Mouse (Mus musculus): ENCODE data around the gene Ap3s2.
A peak's percentile ranks its signal among the peaks of the same experiment; 100 is the strongest.

Ap3s2 gene

GRCm38 (mm10) chr7:79920344-79920983 is at the start of gene Ap3s2:
Gene Ap3s2 (minus strand): TSS chr7:79920649.
- peak; percentile 89 to 90 for DNase-seq

GRCm38 (mm10) chr7:79968326-79968725 is 47.9 kb upstream of the Ap3s2 start:
- no peak for DNase-seq

- no peak for DNase-seq
Observed at GRCm38 (mm10) chr7:79961600-79961999, 41.2 kb upstream of the Ap3s2 start.

GRCm38 (mm10) chr7:79956131-79956530 is 35.7 kb upstream of the Ap3s2 start:
- DNase-seq = no peak

- no peak for DNase-seq
Observed at GRCm38 (mm10) chr7:79954890-79955289, 34.4 kb upstream of the Ap3s2 start.

GRCm38 (mm10) chr7:79951038-79951437 is 30.6 kb upstream of the Ap3s2 start:
- DNase-seq = no peak

GRCm38 (mm10) chr7:79950236-79950635 is 29.8 kb upstream of the Ap3s2 start:
- DNase-seq = peak; percentile 3 to 10

- DNase-seq = peak; percentile 82 to 83
Observed at GRCm38 (mm10) chr7:79935511-79936205, 15.2 kb upstream of the Ap3s2 start.

- DNase-seq = peak; percentile 85 to 87
Observed at GRCm38 (mm10) chr7:79934862-79935510, 14.5 kb upstream of the Ap3s2 start, which contains the start of gene Arpin. Gene Arpin (minus strand): TSS chr7:79935359.

GRCm38 (mm10) chr7:79934461-79934860 is 14.0 kb upstream of the Ap3s2 start:
- DNase-seq = peak; percentile 10 to 26

- DNase-seq = no peak
Observed at GRCm38 (mm10) chr7:79928516-79929052, 8.1 kb upstream of the Ap3s2 start.

GRCm38 (mm10) chr7:79914556-79914955 is 5.9 kb downstream of the Ap3s2 start:
- peak; percentile 44 to 54 for DNase-seq

- peak in 1 of 2 experiments; percentile 30 for DNase-seq
Observed at GRCm38 (mm10) chr7:79907356-79907755, 13.1 kb downstream of the Ap3s2 start.

- no peak for DNase-seq
Observed at GRCm38 (mm10) chr7:79906914-79907313, 13.5 kb downstream of the Ap3s2 start.

GRCm38 (mm10) chr7:79905193-79905592 is 15.3 kb downstream of the Ap3s2 start:
- DNase-seq = no peak

GRCm38 (mm10) chr7:79903160-79903792 is 17.2 kb downstream of the Ap3s2 start:
- DNase-seq = no peak

- DNase-seq = no peak
Observed at GRCm38 (mm10) chr7:79900753-79901152, 19.7 kb downstream of the Ap3s2 start.

- no peak for DNase-seq
Observed at GRCm38 (mm10) chr7:79895225-79895624, 25.2 kb downstream of the Ap3s2 start.

- no peak for DNase-seq
Observed at GRCm38 (mm10) chr7:79894790-79895189, 25.7 kb downstream of the Ap3s2 start.

GRCm38 (mm10) chr7:79892576-79893428 is 27.6 kb downstream of the Ap3s2 start:
- DNase-seq = no peak

GRCm38 (mm10) chr7:79890436-79891221 is 29.8 kb downstream of the Ap3s2 start:
- DNase-seq = peak; percentile 67 to 74
